Mouse (Mus musculus): Measurements from ENCODE around the gene Parvg.

DNA sequence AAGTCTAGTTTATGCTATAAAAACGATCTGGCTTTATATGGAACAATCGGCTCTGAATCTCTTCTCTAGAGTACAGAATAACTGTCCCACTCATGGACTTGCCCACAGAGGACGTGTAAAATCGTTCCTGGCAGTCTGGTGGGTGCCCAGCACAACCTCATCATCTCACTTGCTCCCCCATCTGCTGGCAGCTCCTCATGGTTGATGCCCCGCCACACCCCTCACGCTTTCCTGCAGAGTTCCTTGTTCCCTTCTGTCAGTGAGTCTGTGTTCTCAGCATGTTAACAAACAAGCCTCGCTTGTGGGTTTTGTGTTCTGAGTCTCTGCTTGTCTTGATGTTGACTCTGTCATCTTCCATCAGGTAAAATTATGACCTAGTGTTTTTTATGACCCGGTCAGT, 43.6 kb downstream of the Parvg start:
- TF ChIP-seq CTCF (IDR thresholded peaks at IDR 0.05; ENCODE audit: insufficient read depth, low read length) (no peak), POLR2A (IDR thresholded peaks at IDR 0.05; ENCODE audit: borderline replicate concordance, extremely low read depth, low read depth, low read length) (no peak)

All from lung, adult 2 months (tissue).